ENCODE assay signal across 26 mouse cellular contexts in the genomic region with DNA sequence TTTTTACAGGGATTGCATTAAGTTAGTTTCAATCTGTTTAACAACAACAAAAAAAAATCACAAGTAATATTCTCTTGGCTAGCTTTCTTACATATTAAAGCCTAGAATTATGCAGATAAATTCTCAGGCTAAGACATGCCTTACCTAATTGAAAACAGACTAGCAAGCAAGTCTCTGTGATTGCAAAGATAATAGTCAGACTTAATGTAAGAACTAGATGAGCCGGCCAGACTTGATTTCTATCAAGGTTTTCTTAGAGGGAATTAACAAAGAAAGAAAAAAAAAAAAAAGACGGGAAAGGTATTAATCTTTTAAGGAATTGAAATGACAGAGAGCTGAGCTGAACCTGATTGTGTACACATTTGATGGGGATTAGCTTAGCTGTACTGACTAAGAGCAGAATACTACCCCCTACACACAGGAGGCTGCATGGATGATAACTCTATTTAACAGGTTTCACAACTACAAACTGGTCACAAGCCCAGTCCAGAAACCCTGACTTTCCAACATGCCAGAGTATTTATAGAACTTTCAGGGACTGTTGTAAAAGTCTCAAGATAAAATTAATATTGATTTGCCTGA. TPM values are rescaled to one million over a fixed set of nuclear protein-coding genes. Genes with fewer than 3 reads are reported as not detected.
DNase-seq lines count a peak whose midpoint lies in the region; ATAC-seq lines count a peak whose summit lies in the region.
"Had no signal": no experiment of that assay in that cellular context is flagged by ENCODE, and none has a peak within 500 bp of the region (broad histone marks: within the 10 kb centered on the region; RNA-seq: fewer than 3 reads in every experiment).

No protein-coding gene starts in this region.

- no peaks in the 10 kb centered on the region for H3K4me1 ChIP-seq in embryonic facial prominence, embryonic 11.5 days (ENCODE audit: control insufficient read depth, insufficient read depth, low read length)
- no peaks in the 10 kb centered on the region for H3K4me1 ChIP-seq in embryonic facial prominence, embryonic 10.5 days
- peaks cover 6% of the 10 kb centered on the region; the same call in 1 of the 2 replicates for H3K4me1 ChIP-seq in stomach, embryonic 16.5 days (ENCODE audit: control insufficient read depth, insufficient read depth, low read length)
- H3K4me1 ChIP-seq in midbrain, embryonic 14.5 days (ENCODE audit: control insufficient read depth, insufficient read depth, low read length), result no peaks in the 10 kb centered on the region
- no peaks in the 10 kb centered on the region for H3K4me1 ChIP-seq in heart, embryonic 11.5 days (ENCODE audit: control insufficient read depth, insufficient read depth, low read length)
- H3K4me1 ChIP-seq: forebrain, embryonic 10.5 days; forebrain, embryonic 13.5 days; heart, embryonic 13.5 days; hindbrain, embryonic 12.5 days; hindbrain, embryonic 15.5 days had no signal

- WGBS in embryonic facial prominence, embryonic 11.5 days, result 29% methylated on average over 2 of the region's 2 CpGs
- 55% methylated on average over 2 of the region's 2 CpGs for WGBS in embryonic facial prominence, embryonic 10.5 days
- 37% methylated on average over 2 of the region's 2 CpGs for WGBS in stomach, embryonic 16.5 days
- WGBS in midbrain, embryonic 14.5 days, result 43% methylated on average over 2 of the region's 2 CpGs
- 58% methylated on average over 2 of the region's 2 CpGs for WGBS in heart, embryonic 11.5 days (ENCODE audit: insufficient replicate concordance)

- ATAC-seq in embryonic facial prominence, embryonic 11.5 days (replicated peaks; ENCODE audit: insufficient number of reproducible peaks, low FRiP score, low TSS enrichment, low read depth), result no peak
- ATAC-seq in stomach, embryonic 16.5 days (ENCODE audit: insufficient read depth, low FRiP score), result peak; percentile 72; the same call in 1 of the 2 replicates
- ATAC-seq in midbrain, embryonic 14.5 days (ENCODE audit: low FRiP score, low TSS enrichment), result no peak
- no peak for ATAC-seq in heart, embryonic 11.5 days (replicated peaks; ENCODE audit: insufficient number of reproducible peaks, low FRiP score, low TSS enrichment)
- ATAC-seq: forebrain, embryonic 13.5 days; forebrain, postnatal 0 days; Patski had no signal

- no peaks in the 10 kb centered on the region for H3K36me3 ChIP-seq in embryonic facial prominence, embryonic 11.5 days (replicated peaks; ENCODE audit: control insufficient read depth, insufficient read depth, low read depth, low read length)
- H3K36me3 ChIP-seq in embryonic facial prominence, embryonic 10.5 days (replicated peaks), result no peaks in the 10 kb centered on the region
- no peaks in the 10 kb centered on the region for H3K36me3 ChIP-seq in stomach, embryonic 16.5 days (ENCODE audit: control insufficient read depth, insufficient read depth, low read length)
- H3K36me3 ChIP-seq in midbrain, embryonic 14.5 days (ENCODE audit: control insufficient read depth, insufficient read depth, low read length), result no peaks in the 10 kb centered on the region
- no peaks in the 10 kb centered on the region for H3K36me3 ChIP-seq in heart, embryonic 11.5 days (ENCODE audit: control insufficient read depth, insufficient read depth, low read length)
- H3K36me3 ChIP-seq: forebrain, embryonic 10.5 days; heart, embryonic 13.5 days; hindbrain, embryonic 12.5 days; hindbrain, embryonic 15.5 days had no signal

- no peaks in the 10 kb centered on the region for H3K27me3 ChIP-seq in embryonic facial prominence, embryonic 11.5 days (ENCODE audit: control insufficient read depth, insufficient read depth, low read length)
- H3K27me3 ChIP-seq in embryonic facial prominence, embryonic 10.5 days (replicated peaks; ENCODE audit: low read depth, poor library complexity, severe bottlenecking), result no peaks in the 10 kb centered on the region
- H3K27me3 ChIP-seq in stomach, embryonic 16.5 days (ENCODE audit: control insufficient read depth, insufficient read depth, low read length), result no peaks in the 10 kb centered on the region
- H3K27me3 ChIP-seq in midbrain, embryonic 14.5 days (ENCODE audit: control insufficient read depth, insufficient read depth, low read length), result no peaks in the 10 kb centered on the region
- H3K27me3 ChIP-seq in heart, embryonic 11.5 days (ENCODE audit: control insufficient read depth, insufficient read depth, low read length), result no peaks in the 10 kb centered on the region
- H3K27me3 ChIP-seq: forebrain, embryonic 13.5 days; heart, embryonic 13.5 days; hindbrain, embryonic 12.5 days; hindbrain, embryonic 15.5 days had no signal

- H3K4me3 ChIP-seq in embryonic facial prominence, embryonic 11.5 days (ENCODE audit: low read depth, low read length), result no peak overlapping the region
- no peak overlapping the region for H3K4me3 ChIP-seq in embryonic facial prominence, embryonic 10.5 days
- H3K4me3 ChIP-seq in stomach, embryonic 16.5 days (replicated peaks; ENCODE audit: low read length), result no peak overlapping the region
- no peak overlapping the region for H3K4me3 ChIP-seq in midbrain, embryonic 14.5 days (replicated peaks; ENCODE audit: low read depth, low read length)
- no peak overlapping the region for H3K4me3 ChIP-seq in heart, embryonic 11.5 days (ENCODE audit: low read depth, low read length)
- H3K4me3 ChIP-seq: erythroblast, embryonic 14.5 days; forebrain, embryonic 10.5 days; forebrain, embryonic 13.5 days; gastrocnemius, adult 2 months; heart, embryonic 13.5 days; hindbrain, embryonic 12.5 days; hindbrain, embryonic 15.5 days had no signal

- H3K9me3 ChIP-seq in embryonic facial prominence, embryonic 11.5 days (replicated peaks; ENCODE audit: control insufficient read depth, low read length), result no peaks in the 10 kb centered on the region
- H3K9me3 ChIP-seq in embryonic facial prominence, embryonic 10.5 days, result no peaks in the 10 kb centered on the region
- peaks cover 4% of the 10 kb centered on the region; the same call in 1 of the 2 replicates for H3K9me3 ChIP-seq in stomach, embryonic 16.5 days (replicated peaks; ENCODE audit: control insufficient read depth, low read length)
- H3K9me3 ChIP-seq in midbrain, embryonic 14.5 days (ENCODE audit: control insufficient read depth, low read length), result no peaks in the 10 kb centered on the region
- H3K9me3 ChIP-seq in heart, embryonic 11.5 days (replicated peaks; ENCODE audit: control insufficient read depth, low read length), result no peaks in the 10 kb centered on the region
- H3K9me3 ChIP-seq: forebrain, embryonic 10.5 days; forebrain, embryonic 13.5 days; hindbrain, embryonic 12.5 days; hindbrain, embryonic 15.5 days had no signal

- peak; percentile 25 for DNase-seq in embryonic facial prominence, embryonic 11.5 days (ENCODE audit: low spot score)
- no peak for DNase-seq in embryonic facial prominence, embryonic 10.5 days (ENCODE audit: low spot score)
- peak; percentile 44 for DNase-seq in NIH3T3 (ENCODE audit: low read depth)
- peak; percentile 82 for DNase-seq in fat pad, adult 2 months (ENCODE audit: extremely low read depth, low read depth, low spot score)
- DNase-seq in midbrain, embryonic 14.5 days, result no peak
- DNase-seq in cerebellum, postnatal 25 days, result no peak
- DNase-seq: adrenal gland, postnatal 10 days; adrenal gland, postnatal 36 days; cerebellum, adult 18-20 months; cerebellum, adult 9-10 months; cerebellum, postnatal 14 days; forebrain, postnatal 0 days; gastrocnemius, adult 2 months; gastrocnemius, postnatal 14 days; heart, adult 18-20 months; heart, postnatal 14 days; heart, postnatal 4 days had no signal

- H3K27ac ChIP-seq in embryonic facial prominence, embryonic 11.5 days (replicated peaks; ENCODE audit: low read depth, low read length), result no peak overlapping the region
- H3K27ac ChIP-seq in embryonic facial prominence, embryonic 10.5 days (replicated peaks), result no peak overlapping the region
- H3K27ac ChIP-seq in stomach, embryonic 16.5 days (ENCODE audit: low read length), result no peak overlapping the region
- H3K27ac ChIP-seq in midbrain, embryonic 14.5 days (replicated peaks; ENCODE audit: low read depth, low read length), result no peak overlapping the region
- H3K27ac ChIP-seq in heart, embryonic 11.5 days (ENCODE audit: low read depth, low read length), result no peak overlapping the region
- H3K27ac ChIP-seq: forebrain, embryonic 10.5 days; forebrain, embryonic 13.5 days; gastrocnemius, adult 2 months; heart, embryonic 13.5 days; hindbrain, embryonic 12.5 days; hindbrain, embryonic 15.5 days had no signal

- H3K9ac ChIP-seq in embryonic facial prominence, embryonic 11.5 days (replicated peaks; ENCODE audit: low read length), result no peak overlapping the region
- H3K9ac ChIP-seq in stomach, embryonic 16.5 days (ENCODE audit: low read length), result no peak overlapping the region
- H3K9ac ChIP-seq in midbrain, embryonic 14.5 days (replicated peaks; ENCODE audit: low read length), result no peak overlapping the region
- no peak overlapping the region for H3K9ac ChIP-seq in heart, embryonic 11.5 days (ENCODE audit: low read depth, low read length)
- H3K9ac ChIP-seq: forebrain, embryonic 13.5 days; forebrain, postnatal 0 days; heart, embryonic 13.5 days; hindbrain, embryonic 12.5 days; hindbrain, embryonic 15.5 days had no signal

- H3K4me2 ChIP-seq in embryonic facial prominence, embryonic 11.5 days (ENCODE audit: low read depth, low read length), result no peak overlapping the region
- no peak overlapping the region for H3K4me2 ChIP-seq in stomach, embryonic 16.5 days (ENCODE audit: low read depth, low read length)
- H3K4me2 ChIP-seq in midbrain, embryonic 14.5 days (ENCODE audit: low read length), result no peak overlapping the region
- no peak overlapping the region for H3K4me2 ChIP-seq in heart, embryonic 11.5 days
- H3K4me2 ChIP-seq: forebrain, embryonic 13.5 days; heart, embryonic 13.5 days; hindbrain, embryonic 12.5 days; hindbrain, embryonic 15.5 days had no signal

RNA-seq across cellular contexts. Expression of a gene that starts 9.5 kb away (rescaled TPM):
- polyA plus RNA-seq in embryonic facial prominence, embryonic 11.5 days (2014; fragmentation: Nextera tagmentation; extraction: Ambion mirVana), result 83.6 and 96.2 TPM in 2 replicates
- 66.4 and 71.0 TPM in 2 replicates for polyA plus RNA-seq in embryonic facial prominence, embryonic 10.5 days (2016; fragmentation: Nextera tagmentation; extraction: Ambion mirVana)
- 46.9 and 47.2 TPM in 2 replicates for polyA plus RNA-seq in stomach, embryonic 16.5 days (2015; fragmentation: Nextera tagmentation; extraction: Ambion mirVana)
- 76.8 and 98.0 TPM in 2 replicates for polyA plus RNA-seq in midbrain, embryonic 14.5 days (2014; fragmentation: Nextera tagmentation; extraction: Ambion mirVana)
- polyA plus RNA-seq in heart, embryonic 11.5 days (2014; fragmentation: Nextera tagmentation; extraction: Ambion mirVana), result 48.0 and 50.5 TPM in 2 replicates

Comparison
In these comparisons a context has a peak if more than half of its experiments do, and no peak if none do; other contexts are left out.
1. DNase-seq: peak in embryonic facial prominence, embryonic 11.5 days (single experiment), NIH3T3 (single experiment) and fat pad, adult 2 months (single experiment); none in embryonic facial prominence, embryonic 10.5 days (single experiment), midbrain, embryonic 14.5 days (single experiment) and cerebellum, postnatal 25 days (0 of 2).